Mouse (Mus musculus) CH12.LX (cell line): ENCODE data around the gene Dtx3.

Experiments
- CHD1 ChIP-seq: IDR thresholded peaks from 2 replicates; pipeline ENCODE4 v1.6.1; 2012; ENCODE audit warnings: low read depth, low read length, improper control_type of control experiment, inconsistent platforms
- CHD2 ChIP-seq: IDR thresholded peaks from 2 replicates; pipeline ENCODE4 v1.6.1; 2011; ENCODE audit warnings: low read length, improper control_type of control experiment
- CTCF ChIP-seq, 2 experiments: IDR thresholded peaks in 1 of 2; conservative IDR thresholded peaks in 1 of 2; 2 replicates each; pipeline ENCODE4 v1.5.1; 2011 to 2012; ENCODE audit warnings: low read depth in 2 of 2, low read length in 2 of 2, improper control_type of control experiment in 1 of 2, inconsistent platforms in 1 of 2, mild to moderate bottlenecking in 1 of 2, moderate library complexity in 1 of 2
- E2F4 ChIP-seq: IDR thresholded peaks from 2 replicates; pipeline ENCODE4 v1.6.1; 2011; ENCODE audit warnings: low read depth, low read length, improper control_type of control experiment; ENCODE audit not compliant: insufficient replicate concordance
- HCFC1 ChIP-seq: IDR thresholded peaks from 2 replicates; pipeline ENCODE4 v1.6.1; 2012; ENCODE audit warnings: low read depth, mild to moderate bottlenecking, inconsistent platforms, low read length, improper control_type of control experiment
- KAT2A ChIP-seq: IDR thresholded peaks from 2 replicates; pipeline ENCODE4 v1.6.1; 2012; ENCODE audit warnings: low read length, improper control_type of control experiment, inconsistent platforms; ENCODE audit not compliant: insufficient replicate concordance
- MAX ChIP-seq: IDR thresholded peaks from 2 replicates; pipeline ENCODE4 v1.6.1; 2011; ENCODE audit warnings: low read length, improper control_type of control experiment
- MEF2A ChIP-seq: IDR thresholded peaks from 2 replicates; pipeline ENCODE4 v1.6.1; 2014; ENCODE audit warnings: low read depth, mild to moderate bottlenecking, inconsistent platforms, low read length, improper control_type of control experiment, borderline replicate concordance
- NELFE ChIP-seq: IDR thresholded peaks from 2 replicates; pipeline ENCODE4 v1.6.1; 2011; ENCODE audit warnings: low read depth, low read length, improper control_type of control experiment
- POLR2AphosphoS2 ChIP-seq: IDR thresholded peaks from 2 replicates; pipeline ENCODE4 v1.6.1; 2011; ENCODE audit warnings: low read depth, low read length, improper control_type of control experiment
- USF1 ChIP-seq: IDR thresholded peaks from 2 replicates; pipeline ENCODE4 v1.6.1; 2014; ENCODE audit warnings: low read depth, mild to moderate bottlenecking, inconsistent platforms, low read length, improper control_type of control experiment
- ZNF384 ChIP-seq: IDR thresholded peaks from 2 replicates; pipeline ENCODE4 v1.6.1; 2012; ENCODE audit warnings: low read depth, low read length, improper control_type of control experiment, inconsistent platforms

GRCm38 (mm10) chr10:127191191-127192056 lies 4.1 kb downstream of the Dtx3 start:
- TF ChIP-seq MEF2A (no peak), POLR2AphosphoS2 (no peak), KAT2A (no peak), USF1 (no peak), NELFE (no peak), CHD2 (no peak), HCFC1 (no peak), ZNF384 (no peak), CTCF (conservative IDR thresholded peaks at IDR 0.05 in 1 of 2, IDR thresholded peaks at IDR 0.05 in 1 of 2; ENCODE audit: low read depth in 2 of 2, low read length in 2 of 2) (no peak), E2F4 (no peak), CHD1 (no peak), MAX (no peak)
